Comparison of ENCODE assay signal across 23 mouse cellular contexts in the genomic region with DNA sequence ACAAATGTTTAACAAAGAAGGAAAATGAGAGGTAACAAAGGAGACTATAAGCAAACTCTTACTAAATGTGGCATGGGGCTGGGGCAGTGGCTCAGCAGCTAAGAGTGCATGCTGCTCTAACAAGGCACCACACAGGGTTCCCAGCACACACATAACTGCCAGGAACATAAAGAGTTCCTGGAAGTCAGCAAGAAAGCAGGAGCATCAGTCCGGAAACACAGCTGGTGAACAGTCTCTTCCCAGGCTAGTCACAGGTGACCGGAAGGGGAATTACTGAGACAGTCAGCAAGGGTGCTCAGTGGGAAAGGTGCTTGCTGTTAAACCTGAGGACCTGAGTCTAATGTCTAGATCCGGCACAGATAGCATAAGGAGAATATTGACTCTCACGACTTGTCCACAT.
"Had no signal": no experiment of that assay in that cellular context is flagged by ENCODE, and none has a peak within 500 bp of the region (broad histone marks: within the 10 kb centered on the region; RNA-seq: fewer than 3 reads in every experiment).

No protein-coding gene starts in this region.

- H3K4me3 ChIP-seq: gastrocnemius, adult 2 months; heart, embryonic 10.5 days; heart, embryonic 12.5 days; hindbrain, embryonic 10.5 days; hindbrain, embryonic 12.5 days; intestine, embryonic 15.5 days; limb, embryonic 13.5 days had no signal

- DNase-seq: gastrocnemius, adult 2 months; gastrocnemius, postnatal 10 days; gastrocnemius, postnatal 25 days; heart, postnatal 10 days; heart, postnatal 4 days; kidney, adult 18-20 months; kidney, adult 8-10 months; kidney, postnatal 10 days; kidney, postnatal 25 days; kidney, postnatal 4 days; layer of hippocampus, adult 9-11 months; layer of hippocampus, postnatal 36 days; left cerebral cortex, postnatal 4 days had no signal

- H3K9me3 ChIP-seq: heart, embryonic 10.5 days; heart, embryonic 12.5 days; hindbrain, embryonic 10.5 days; hindbrain, embryonic 12.5 days; intestine, embryonic 15.5 days; limb, embryonic 13.5 days had no signal

- H3K27ac ChIP-seq: gastrocnemius, adult 2 months; heart, embryonic 10.5 days; hindbrain, embryonic 10.5 days; hindbrain, embryonic 12.5 days; hindbrain, embryonic 14.5 days; intestine, embryonic 15.5 days; limb, embryonic 13.5 days had no signal

- H3K36me3 ChIP-seq: intestine, embryonic 15.5 days had no signal

- H3K4me1 ChIP-seq: heart, embryonic 10.5 days; heart, embryonic 12.5 days; intestine, embryonic 15.5 days; limb, embryonic 13.5 days had no signal

- H3K4me2 ChIP-seq: heart, embryonic 12.5 days; hindbrain, embryonic 12.5 days; hindbrain, embryonic 14.5 days; intestine, embryonic 15.5 days; limb, embryonic 13.5 days had no signal

- H3K9ac ChIP-seq: heart, embryonic 12.5 days; hindbrain, embryonic 12.5 days; hindbrain, embryonic 14.5 days; intestine, embryonic 15.5 days; limb, embryonic 13.5 days had no signal

- H3K27me3 ChIP-seq: heart, embryonic 12.5 days; hindbrain, embryonic 12.5 days; intestine, embryonic 15.5 days; limb, embryonic 13.5 days had no signal

- ATAC-seq: forebrain, embryonic 16.5 days; inflammation-experienced regulatory T-cells, adult 6 months; intestine, embryonic 15.5 days; intestine, postnatal 0 days had no signal
